Mouse (Mus musculus): ENCODE measurements around the gene Nfat5. TPM values are rescaled to one million over a fixed set of nuclear protein-coding genes. Genes with fewer than 3 reads are reported as not detected.
A peak's percentile ranks its signal among the peaks of the same experiment; 100 is the strongest.

The Nfat5 gene
- polyA plus RNA-seq, 1 experiment from 2014 or later = 13.7 TPM

DNA sequence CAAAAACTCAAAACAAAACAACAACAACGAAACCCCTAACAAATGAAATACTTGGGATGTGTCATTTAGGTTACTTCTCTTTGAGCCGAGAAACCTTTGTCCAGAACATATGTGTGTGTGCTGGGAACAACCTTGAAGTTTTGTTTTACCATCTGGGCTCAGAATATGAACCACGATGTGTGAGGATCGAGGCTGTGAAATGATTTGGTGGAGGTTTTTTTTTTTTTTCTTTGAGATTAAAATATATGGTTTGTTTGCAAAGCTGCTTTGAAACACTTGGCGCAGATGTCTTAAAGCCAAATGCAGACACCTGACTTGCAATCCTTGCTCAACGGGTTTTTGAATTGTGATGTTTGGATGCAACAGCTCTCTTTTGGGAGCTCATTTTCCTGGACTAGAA, 33.1 kb upstream of the Nfat5 start:
- Histone ChIP-seq H3K27me3 (replicated peaks; ENCODE audit: control insufficient read depth, insufficient read depth, low read length) (no peaks in the 10 kb centered on the region), H3K36me3 (ENCODE audit: control insufficient read depth, insufficient read depth, low read length) (no peaks in the 10 kb centered on the region), H3K4me1 (ENCODE audit: control insufficient read depth, insufficient read depth, low read length) (peaks cover 13% of the 10 kb centered on the region), H3K9me3 (ENCODE audit: control insufficient read depth, low read length) (no peaks in the 10 kb centered on the region), H3K27ac (replicated peaks; ENCODE audit: low read depth, low read length) (no peak overlapping the region), H3K9ac (ENCODE audit: low read depth, low read length) (no peak overlapping the region), H3K4me2 (ENCODE audit: low read depth, low read length) (no peak overlapping the region), H3K4me3 (ENCODE audit: low read depth, low read length) (no peak overlapping the region)
- 78% methylated on average over 6 of the region's 6 CpGs for WGBS
- DNase-seq (ENCODE audit: low spot score) (no peak), ATAC-seq (ENCODE audit: low read depth) (no peak)

DNA sequence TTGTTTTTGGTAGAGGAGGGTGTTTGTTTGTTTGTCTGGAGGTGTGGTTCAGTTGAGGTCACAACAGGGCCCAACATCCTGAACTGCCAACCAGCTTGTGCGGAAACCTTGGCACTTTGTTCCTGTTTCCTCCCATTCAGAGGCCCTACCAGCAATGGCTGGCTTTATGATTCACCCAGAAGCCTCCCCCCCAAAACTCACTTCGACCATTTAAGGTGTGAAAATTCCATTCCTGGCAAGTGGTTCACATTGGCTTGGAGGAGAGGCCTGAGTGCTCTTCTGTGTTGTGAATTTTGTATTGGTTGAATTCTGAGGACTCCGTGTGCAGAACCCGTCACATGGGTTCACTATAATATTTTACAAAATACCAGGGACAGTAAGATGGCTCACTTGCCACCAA, 32.1 kb upstream of the Nfat5 start:
- no peak overlapping the region for H3K4me3 ChIP-seq (ENCODE audit: low read depth, low read length)
- H3K9me3 ChIP-seq (ENCODE audit: control insufficient read depth, low read length) = no peaks in the 10 kb centered on the region
- no peak overlapping the region for H3K9ac ChIP-seq (ENCODE audit: low read depth, low read length)
- H3K4me1 ChIP-seq (ENCODE audit: control insufficient read depth, insufficient read depth, low read length) = peaks cover 13% of the 10 kb centered on the region
- H3K27me3 ChIP-seq (replicated peaks; ENCODE audit: control insufficient read depth, insufficient read depth, low read length) = no peaks in the 10 kb centered on the region
- H3K36me3 ChIP-seq (ENCODE audit: control insufficient read depth, insufficient read depth, low read length) = no peaks in the 10 kb centered on the region
- 83% methylated on average over 4 of the region's 4 CpGs for WGBS
- ATAC-seq (ENCODE audit: low read depth) = no peak
- H3K27ac ChIP-seq (replicated peaks; ENCODE audit: low read depth, low read length) = no peak overlapping the region
- no peak overlapping the region for H3K4me2 ChIP-seq (ENCODE audit: low read depth, low read length)
- no peak for DNase-seq (ENCODE audit: low spot score)

DNA sequence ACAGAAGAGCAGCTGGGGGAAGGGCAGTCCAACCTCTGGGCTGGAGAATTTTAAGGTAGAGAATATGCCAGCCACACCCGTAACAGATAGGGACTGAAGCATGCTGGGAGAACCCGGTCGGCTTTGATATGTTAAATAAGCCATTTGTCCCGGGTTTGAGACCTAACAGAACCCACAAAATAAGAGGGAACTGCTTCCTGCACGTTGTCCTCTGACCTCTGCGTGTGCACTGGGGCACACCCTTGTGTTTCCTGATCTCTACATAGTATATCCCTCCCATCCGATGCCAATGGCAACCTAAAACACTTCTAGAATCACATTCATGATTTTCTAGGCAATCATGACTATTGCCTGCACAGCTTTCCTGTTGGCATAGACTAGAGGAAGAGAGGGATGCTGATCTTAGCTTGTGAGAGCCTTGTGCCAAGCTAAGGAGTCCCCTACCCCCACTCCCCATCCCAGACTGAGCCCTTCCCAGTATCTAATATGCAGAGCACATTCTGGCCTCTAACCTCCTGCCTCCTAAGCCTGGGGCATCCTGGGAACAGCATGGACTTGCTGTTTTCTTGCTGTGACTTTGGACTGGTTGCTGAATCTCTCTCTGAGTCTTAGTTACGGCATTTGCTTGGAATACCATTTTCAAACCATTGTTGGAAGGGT, 31.1 kb upstream of the Nfat5 start:
- 79% methylated on average over 8 of the region's 8 CpGs for WGBS
- Histone ChIP-seq H3K9ac (ENCODE audit: low read depth, low read length) (no peak overlapping the region), H3K27ac (replicated peaks; ENCODE audit: low read depth, low read length) (no peak overlapping the region), H3K4me1 (ENCODE audit: control insufficient read depth, insufficient read depth, low read length) (peaks cover 4% of the 10 kb centered on the region), H3K27me3 (replicated peaks; ENCODE audit: control insufficient read depth, insufficient read depth, low read length) (no peaks in the 10 kb centered on the region), H3K4me3 (ENCODE audit: low read depth, low read length) (no peak overlapping the region), H3K9me3 (ENCODE audit: control insufficient read depth, low read length) (no peaks in the 10 kb centered on the region), H3K36me3 (ENCODE audit: control insufficient read depth, insufficient read depth, low read length) (no peaks in the 10 kb centered on the region), H3K4me2 (ENCODE audit: low read depth, low read length) (no peak overlapping the region)
- ATAC-seq (ENCODE audit: low read depth) (no peak), DNase-seq (ENCODE audit: low spot score) (no peak)

DNA sequence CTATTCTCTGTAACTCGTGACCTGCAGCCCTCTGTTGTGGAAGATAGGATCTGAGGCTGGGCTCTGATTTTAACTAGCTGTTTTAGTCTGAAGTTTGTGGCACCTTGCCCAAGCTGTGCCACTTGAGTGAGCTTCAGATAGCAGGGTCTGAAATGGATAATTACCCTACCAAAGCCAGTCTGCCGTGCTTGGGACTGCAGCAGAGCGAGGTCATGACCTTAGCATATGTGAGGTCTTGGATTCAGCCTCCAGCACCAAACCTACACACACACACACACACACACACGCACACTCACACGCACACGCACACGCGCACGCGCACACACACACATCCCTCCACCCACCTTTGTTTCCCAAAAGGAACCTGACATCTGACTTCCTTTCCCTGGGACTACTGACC, 27.5 kb upstream of the Nfat5 start:
- Histone ChIP-seq H3K9ac (ENCODE audit: low read depth, low read length) (no peak overlapping the region), H3K4me2 (ENCODE audit: low read depth, low read length) (no peak overlapping the region), H3K4me3 (ENCODE audit: low read depth, low read length) (no peak overlapping the region), H3K9me3 (ENCODE audit: control insufficient read depth, low read length) (no peaks in the 10 kb centered on the region), H3K36me3 (ENCODE audit: control insufficient read depth, insufficient read depth, low read length) (no peaks in the 10 kb centered on the region), H3K27ac (replicated peaks; ENCODE audit: low read depth, low read length) (no peak overlapping the region), H3K4me1 (ENCODE audit: control insufficient read depth, insufficient read depth, low read length) (no peaks in the 10 kb centered on the region), H3K27me3 (replicated peaks; ENCODE audit: control insufficient read depth, insufficient read depth, low read length) (no peaks in the 10 kb centered on the region)
- 68% methylated on average over 10 of the region's 10 CpGs for WGBS
- ATAC-seq (ENCODE audit: low read depth) (peak; percentile 26; the same call in 1 of the 2 replicates), DNase-seq (ENCODE audit: low spot score) (peak; percentile 60)

DNA sequence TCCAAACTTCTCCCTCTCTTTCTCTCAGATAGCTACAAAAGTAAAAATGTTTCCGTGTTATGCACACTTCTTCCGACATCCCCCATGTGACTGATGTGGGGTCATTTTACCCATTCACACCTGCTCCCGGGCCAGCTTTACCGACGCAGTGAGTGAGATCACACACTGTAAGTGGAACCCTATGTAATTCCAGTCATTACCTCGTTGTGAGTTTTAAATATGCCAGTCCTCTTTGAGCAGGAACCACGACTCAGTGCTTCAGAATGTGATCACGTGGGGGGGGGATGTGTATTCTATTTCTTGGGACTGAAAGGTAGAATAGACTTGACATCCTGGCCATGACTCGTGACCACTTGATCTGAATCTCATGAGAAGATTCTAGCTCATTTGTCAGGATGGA, 24.8 kb upstream of the Nfat5 start:
- no peaks in the 10 kb centered on the region for H3K9me3 ChIP-seq (ENCODE audit: control insufficient read depth, low read length)
- ATAC-seq (ENCODE audit: low read depth) (peak; percentile 62; the same call in 1 of the 2 replicates), DNase-seq (ENCODE audit: low spot score) (peak; percentile 38)
- WGBS = 52% methylated on average over 9 of the region's 9 CpGs
- no peaks in the 10 kb centered on the region for H3K27me3 ChIP-seq (replicated peaks; ENCODE audit: control insufficient read depth, insufficient read depth, low read length)
- H3K27ac ChIP-seq (replicated peaks; ENCODE audit: low read depth, low read length) = no peak overlapping the region
- H3K9ac ChIP-seq (ENCODE audit: low read depth, low read length) = no peak overlapping the region
- H3K4me1 ChIP-seq (ENCODE audit: control insufficient read depth, insufficient read depth, low read length) = no peaks in the 10 kb centered on the region
- no peak overlapping the region for H3K4me3 ChIP-seq (ENCODE audit: low read depth, low read length)
- no peak overlapping the region for H3K4me2 ChIP-seq (ENCODE audit: low read depth, low read length)
- H3K36me3 ChIP-seq (ENCODE audit: control insufficient read depth, insufficient read depth, low read length) = no peaks in the 10 kb centered on the region

DNA sequence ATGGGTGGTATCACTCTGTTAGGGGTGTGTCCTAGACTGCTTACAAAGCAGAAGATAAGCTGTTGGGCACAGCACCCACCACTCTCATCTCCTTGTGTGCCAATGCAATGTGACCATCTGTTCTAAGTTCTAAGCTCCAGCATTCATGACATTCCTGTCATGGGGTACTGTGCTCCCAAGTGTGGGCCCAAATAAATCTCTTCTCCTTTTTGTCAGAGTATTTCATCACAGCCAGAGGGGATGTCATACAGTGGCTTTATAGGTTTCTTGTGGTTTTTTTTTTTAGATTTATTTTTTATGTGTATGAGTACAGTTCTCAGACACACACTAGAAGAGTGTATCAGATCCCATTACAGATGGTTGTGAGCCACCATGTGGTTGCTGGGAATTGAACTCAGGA, 24.1 kb upstream of the Nfat5 start:
- H3K9me3 ChIP-seq (ENCODE audit: control insufficient read depth, low read length) = no peaks in the 10 kb centered on the region
- H3K9ac ChIP-seq (ENCODE audit: low read depth, low read length) = no peak overlapping the region
- DNase-seq (ENCODE audit: low spot score) (no peak), ATAC-seq (ENCODE audit: low read depth) (no peak)
- H3K27ac ChIP-seq (replicated peaks; ENCODE audit: low read depth, low read length) = no peak overlapping the region
- H3K27me3 ChIP-seq (replicated peaks; ENCODE audit: control insufficient read depth, insufficient read depth, low read length) = no peaks in the 10 kb centered on the region
- no peaks in the 10 kb centered on the region for H3K36me3 ChIP-seq (ENCODE audit: control insufficient read depth, insufficient read depth, low read length)
- H3K4me3 ChIP-seq (ENCODE audit: low read depth, low read length) = no peak overlapping the region
- no peaks in the 10 kb centered on the region for H3K4me1 ChIP-seq (ENCODE audit: control insufficient read depth, insufficient read depth, low read length)
- H3K4me2 ChIP-seq (ENCODE audit: low read depth, low read length) = no peak overlapping the region

DNA sequence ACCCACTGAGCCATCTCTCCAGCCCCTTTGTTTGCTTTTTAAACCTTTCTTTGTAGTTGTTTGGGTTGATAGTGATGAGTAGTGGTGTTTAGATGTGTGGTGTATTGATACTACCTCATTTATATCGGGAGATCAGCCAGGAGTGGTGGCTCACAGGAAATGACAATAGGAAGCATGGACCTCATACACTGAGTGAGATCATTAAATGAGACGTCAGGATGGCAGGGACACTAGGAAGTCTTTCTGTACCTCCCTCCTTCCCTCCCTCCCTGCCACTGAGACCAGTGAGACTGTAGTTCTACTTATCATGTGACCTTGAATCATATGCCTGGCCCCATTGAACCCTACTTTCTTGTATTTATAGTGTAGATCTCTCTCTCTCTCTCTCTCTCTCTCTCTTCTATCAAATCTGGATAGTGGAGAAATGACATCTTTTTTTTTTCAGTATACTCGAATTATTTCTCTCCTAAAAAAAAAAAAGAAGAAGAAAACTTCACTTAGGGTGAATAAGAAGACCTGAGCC, 23.6 kb upstream of the Nfat5 start:
- H3K4me1 ChIP-seq (ENCODE audit: control insufficient read depth, insufficient read depth, low read length) = no peaks in the 10 kb centered on the region
- DNase-seq (ENCODE audit: low spot score) = no peak
- no peak overlapping the region for H3K9ac ChIP-seq (ENCODE audit: low read depth, low read length)
- no peaks in the 10 kb centered on the region for H3K9me3 ChIP-seq (ENCODE audit: control insufficient read depth, low read length)
- no peak overlapping the region for H3K27ac ChIP-seq (replicated peaks; ENCODE audit: low read depth, low read length)
- ATAC-seq (ENCODE audit: low read depth) = no peak
- 61% methylated on average over 3 of the region's 3 CpGs for WGBS
- H3K4me2 ChIP-seq (ENCODE audit: low read depth, low read length) = no peak overlapping the region
- no peaks in the 10 kb centered on the region for H3K36me3 ChIP-seq (ENCODE audit: control insufficient read depth, insufficient read depth, low read length)
- H3K4me3 ChIP-seq (ENCODE audit: low read depth, low read length) = no peak overlapping the region
- H3K27me3 ChIP-seq (replicated peaks; ENCODE audit: control insufficient read depth, insufficient read depth, low read length) = no peaks in the 10 kb centered on the region

DNA sequence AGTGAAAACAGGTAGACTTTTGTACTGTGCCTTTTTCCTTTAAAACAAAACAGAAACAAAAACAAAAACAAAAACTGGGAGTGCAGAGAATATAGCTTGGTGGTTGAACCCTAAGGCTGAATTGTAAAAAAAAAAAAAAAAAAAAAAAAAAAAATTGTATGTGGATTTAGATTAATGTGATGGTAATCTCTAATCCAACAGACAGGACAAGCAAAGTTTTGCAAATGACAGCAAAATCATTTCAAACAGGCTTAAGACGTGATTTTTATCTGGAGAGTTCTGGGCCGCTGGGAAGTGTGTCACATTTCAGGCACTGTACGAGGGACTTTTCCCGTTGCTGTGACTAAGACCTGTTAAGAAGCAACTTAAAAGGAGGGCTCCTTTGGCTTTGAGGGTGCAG, 23.0 kb upstream of the Nfat5 start:
- no peak overlapping the region for H3K4me3 ChIP-seq (ENCODE audit: low read depth, low read length)
- H3K9me3 ChIP-seq (ENCODE audit: control insufficient read depth, low read length) = no peaks in the 10 kb centered on the region
- H3K4me1 ChIP-seq (ENCODE audit: control insufficient read depth, insufficient read depth, low read length) = no peaks in the 10 kb centered on the region
- no peaks in the 10 kb centered on the region for H3K36me3 ChIP-seq (ENCODE audit: control insufficient read depth, insufficient read depth, low read length)
- no peaks in the 10 kb centered on the region for H3K27me3 ChIP-seq (replicated peaks; ENCODE audit: control insufficient read depth, insufficient read depth, low read length)
- H3K4me2 ChIP-seq (ENCODE audit: low read depth, low read length) = peak overlapping the region; percentile 18; the same call in 1 of the 2 replicates
- H3K9ac ChIP-seq (ENCODE audit: low read depth, low read length) = no peak overlapping the region
- no peak for DNase-seq (ENCODE audit: low spot score)
- no peak for ATAC-seq (ENCODE audit: low read depth)
- 47% methylated on average over 4 of the region's 4 CpGs for WGBS
- no peak overlapping the region for H3K27ac ChIP-seq (replicated peaks; ENCODE audit: low read depth, low read length)

DNA sequence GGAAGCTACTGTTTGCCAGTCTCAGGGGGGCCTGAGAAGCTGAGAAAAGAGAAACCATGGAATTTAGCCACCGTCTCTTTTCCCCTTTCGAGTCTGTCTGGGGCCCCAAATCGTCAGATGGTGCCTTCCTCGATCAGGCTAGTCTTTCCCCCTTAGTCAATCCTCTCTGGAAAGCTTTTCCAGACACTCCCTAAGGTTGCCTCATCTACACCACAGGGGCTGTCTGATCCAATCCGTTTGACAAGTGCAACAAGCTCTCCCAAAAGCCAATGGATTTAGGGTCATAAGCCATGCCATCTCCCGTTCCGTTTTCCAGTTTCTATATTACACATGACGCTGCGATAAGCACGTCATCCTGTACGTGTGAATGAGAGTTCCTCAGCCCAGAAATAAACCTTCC, 22.5 kb upstream of the Nfat5 start:
- Histone ChIP-seq H3K4me2 (ENCODE audit: low read depth, low read length) (peak overlapping the region; percentile 18; the same call in 1 of the 2 replicates), H3K27ac (replicated peaks; ENCODE audit: low read depth, low read length) (no peak overlapping the region), H3K36me3 (ENCODE audit: control insufficient read depth, insufficient read depth, low read length) (no peaks in the 10 kb centered on the region), H3K27me3 (replicated peaks; ENCODE audit: control insufficient read depth, insufficient read depth, low read length) (no peaks in the 10 kb centered on the region), H3K9ac (ENCODE audit: low read depth, low read length) (no peak overlapping the region), H3K4me1 (ENCODE audit: control insufficient read depth, insufficient read depth, low read length) (no peaks in the 10 kb centered on the region), H3K9me3 (ENCODE audit: control insufficient read depth, low read length) (no peaks in the 10 kb centered on the region), H3K4me3 (ENCODE audit: low read depth, low read length) (no peak overlapping the region)
- ATAC-seq (ENCODE audit: low read depth) = no peak
- WGBS = 43% methylated on average over 11 of the region's 11 CpGs
- DNase-seq (ENCODE audit: low spot score) = no peak

Measured in embryonic facial prominence, embryonic 14.5 days (tissue).